Mouse (Mus musculus) intestine, embryonic 15.5 days (tissue): ENCODE measurements around the gene 2410015M20Rik. TPM values are rescaled to one million over a fixed set of nuclear protein-coding genes. Genes with fewer than 3 reads are reported as not detected.
A peak's percentile ranks its signal among the peaks of the same experiment; 100 is the strongest.

Experiments
- ATAC-seq: fragments of 200-750 bp; cut with Nextera tagmentation; 2 replicates; pipeline ENCODE4 v1.8.0; 2017; ENCODE audit warnings: moderate TSS enrichment, moderate library complexity
- H3K27ac ChIP-seq: fragments of 300-500 bp; sonication (generic); 2 replicates; pipeline ENCODE4 v1.5.1; 2015; ENCODE audit warnings: mild to moderate bottlenecking, inconsistent platforms
- H3K27me3 ChIP-seq: fragments of 300-500 bp; sonication (generic); replicated peaks from 2 replicates; pipeline ENCODE4 v1.6.1; 2015; ENCODE audit warnings: inconsistent platforms
- H3K36me3 ChIP-seq: fragments of 300-500 bp; sonication (generic); 2 replicates; pipeline ENCODE4 v1.6.1; 2015; ENCODE audit warnings: inconsistent platforms
- H3K4me1 ChIP-seq: fragments of 300-500 bp; sonication (generic); replicated peaks from 2 replicates; pipeline ENCODE4 v1.6.1; 2015; ENCODE audit warnings: inconsistent platforms
- H3K4me2 ChIP-seq: fragments of 300-500 bp; sonication (generic); replicated peaks from 2 replicates; pipeline ENCODE4 v1.6.1; 2015; ENCODE audit warnings: mild to moderate bottlenecking, inconsistent platforms
- H3K4me3 ChIP-seq: fragments of 300-500 bp; sonication (generic); replicated peaks from 2 replicates; pipeline ENCODE4 v1.5.1; 2015; ENCODE audit warnings: inconsistent platforms
- H3K9ac ChIP-seq: fragments of 300-500 bp; sonication (generic); 2 replicates; pipeline ENCODE4 v1.6.1; 2015; ENCODE audit warnings: inconsistent platforms
- H3K9me3 ChIP-seq: fragments of 300-500 bp; sonication (generic); 2 replicates; pipeline ENCODE4 v1.6.1; 2016; ENCODE audit warnings: inconsistent platforms
- WGBS: fragments of 180-500 bp; shearing (Covaris S2); methylation state at CpG from one replicate; pipeline ENCODE4 v1.1.7; 2015; 5-methylcytosine and 5-hydroxymethylcytosine counted together
- polyA plus RNA-seq: library from polyadenylated mRNA; unstranded; fragments of >200 nt; fragmentation: Nextera tagmentation; extraction: Ambion mirVana; gene quantifications from 2 replicates; pipeline ENCODE4 v1.2.1, GENCODE M21; 2015

2410015M20Rik gene
- polyA plus RNA-seq, 1 experiment from 2014 or later = 283 TPM

DNA sequence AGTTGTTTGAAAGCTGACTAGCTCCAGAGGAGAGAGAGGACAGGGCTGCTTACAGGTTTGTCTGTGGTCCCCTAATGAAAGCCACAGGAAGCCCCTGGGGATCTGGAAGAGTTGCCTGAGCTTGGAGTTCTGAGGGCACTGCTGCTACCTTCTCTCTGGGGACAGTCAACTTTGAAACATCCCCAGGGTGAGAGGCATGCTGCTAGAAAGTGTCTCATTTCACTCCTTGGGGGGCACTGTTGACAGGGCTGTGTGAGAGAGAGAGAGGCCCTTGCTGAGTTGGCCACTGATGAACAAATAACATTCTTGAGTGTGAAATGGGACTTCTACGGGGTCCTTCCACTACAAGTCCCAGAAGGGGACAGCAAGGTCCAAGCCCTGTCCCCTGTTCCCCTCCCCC is 21.8 kb downstream of the 2410015M20Rik start:
- no peak overlapping the region for H3K27ac ChIP-seq
- peaks cover 36% of the 10 kb centered on the region for H3K4me1 ChIP-seq
- no peak overlapping the region for H3K9ac ChIP-seq
- no peak for ATAC-seq
- no peak overlapping the region for H3K4me2 ChIP-seq
- 88% methylated on average over 1 of the region's 1 CpGs for WGBS
- no peaks in the 10 kb centered on the region for H3K9me3 ChIP-seq
- H3K27me3 ChIP-seq = no peaks in the 10 kb centered on the region
- H3K36me3 ChIP-seq = peaks cover 43% of the 10 kb centered on the region
- no peak overlapping the region for H3K4me3 ChIP-seq

DNA sequence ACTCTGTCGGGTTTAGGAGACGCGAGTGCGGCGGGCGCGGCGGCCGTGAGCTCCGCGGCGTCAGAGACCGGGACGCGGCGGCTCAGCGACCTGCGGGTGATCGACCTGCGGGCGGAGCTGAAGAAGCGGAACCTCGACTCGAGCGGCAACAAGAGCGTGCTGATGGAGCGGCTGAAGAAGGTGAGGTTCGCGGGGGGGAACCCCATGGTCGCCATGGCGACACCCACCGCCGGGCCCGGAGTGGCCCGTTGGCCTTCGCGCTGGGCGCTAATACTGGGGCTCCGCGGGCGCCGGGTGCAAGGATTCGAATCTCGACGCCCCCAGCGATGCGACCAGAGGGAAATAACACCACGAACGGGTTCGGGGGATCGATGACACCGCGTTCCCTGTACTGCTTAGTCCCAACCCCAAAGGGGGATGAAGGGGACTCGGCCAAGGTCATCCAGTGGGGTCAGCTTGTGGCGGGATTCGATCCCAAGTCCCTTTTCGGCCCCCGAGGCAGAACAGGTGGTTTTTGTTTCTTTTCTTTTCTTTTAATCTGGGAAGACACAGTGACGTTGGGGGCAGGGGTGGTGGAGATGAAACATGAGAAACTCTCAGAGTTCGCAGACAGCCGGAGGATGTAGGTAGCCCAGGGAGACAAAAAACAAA is 24.3 kb downstream of the 2410015M20Rik start:
- H3K4me3 ChIP-seq = peak overlapping the region; percentile 87
- H3K27ac ChIP-seq = peak overlapping the region; percentile 95
- peak overlapping the region; percentile 69 for H3K9ac ChIP-seq
- peak overlapping the region; percentile 79 for H3K4me2 ChIP-seq
- H3K36me3 ChIP-seq = peaks cover 44% of the 10 kb centered on the region
- under 1% methylated on average over 61 of the region's 61 CpGs for WGBS
- H3K27me3 ChIP-seq = no peaks in the 10 kb centered on the region
- ATAC-seq = peak; percentile 29
- peaks cover 45% of the 10 kb centered on the region for H3K4me1 ChIP-seq
- no peaks in the 10 kb centered on the region for H3K9me3 ChIP-seq

DNA sequence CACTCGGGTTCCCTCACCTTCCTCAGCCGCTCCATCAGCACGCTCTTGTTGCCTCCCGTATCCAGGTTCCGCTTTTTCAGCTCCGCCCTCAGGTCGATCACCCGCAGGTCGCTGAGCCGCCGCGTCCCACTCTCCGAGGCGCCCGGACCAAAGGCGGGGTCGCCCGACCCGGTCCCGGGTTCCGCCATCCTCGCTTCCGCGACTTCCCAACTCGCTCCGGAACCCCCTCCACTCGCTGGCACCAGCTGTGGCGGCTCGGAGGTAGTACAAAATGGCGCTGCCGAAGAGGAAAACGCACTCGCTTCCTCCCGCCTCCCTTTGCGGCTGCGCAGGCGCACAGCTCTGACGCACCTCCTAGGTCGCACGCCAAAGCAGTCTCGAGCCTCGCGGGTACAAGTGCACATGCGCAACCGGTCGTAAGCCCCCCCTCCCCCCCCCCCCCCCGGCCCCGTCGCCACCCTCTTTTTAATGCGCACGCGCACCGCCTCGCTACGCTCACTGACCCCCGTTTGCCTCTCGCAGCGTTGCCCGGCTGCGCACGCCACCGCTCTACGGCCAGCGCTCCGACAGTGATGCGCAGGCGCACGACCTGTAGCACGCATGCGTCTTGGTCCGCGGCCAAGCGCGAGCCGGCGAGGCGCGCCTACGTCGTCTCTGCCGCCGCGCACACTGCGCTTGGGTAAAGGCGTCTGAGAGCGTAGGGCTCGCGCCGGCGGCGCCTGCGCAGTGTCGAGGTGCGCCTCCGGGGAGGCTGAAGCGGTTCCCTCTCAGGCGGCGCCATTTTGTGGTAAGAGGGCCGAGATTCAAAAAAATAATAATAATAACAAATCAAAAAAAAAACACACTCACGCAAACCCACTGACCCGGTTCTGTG is 25.1 kb downstream of the 2410015M20Rik start, which contains the start of the genes Safb2 and Safb:
Gene Safb2, minus strand, starts transcription at position 329 of the 874 bp plus-strand sequence.
Gene Safb, plus strand, starts transcription at position 569 of the 874 bp plus-strand sequence.
- H3K9ac ChIP-seq = peak within 1 kb of the TSS; percentile 89
- no peaks in the 10 kb centered on the region for H3K9me3 ChIP-seq
- H3K4me3 ChIP-seq = peak within 1 kb of the TSS; percentile 87
- WGBS = under 1% methylated on average over 97 of the region's 101 CpGs
- H3K27ac ChIP-seq = peak within 1 kb of the TSS; percentile 97
- H3K4me2 ChIP-seq = peak within 1 kb of the TSS; percentile 79
- peaks cover 43% of the 10 kb centered on the region for H3K36me3 ChIP-seq
- peaks cover 43% of the 10 kb centered on the region for H3K4me1 ChIP-seq
- ATAC-seq = peak; percentile 96
- H3K27me3 ChIP-seq = no peaks in the 10 kb centered on the region

DNA sequence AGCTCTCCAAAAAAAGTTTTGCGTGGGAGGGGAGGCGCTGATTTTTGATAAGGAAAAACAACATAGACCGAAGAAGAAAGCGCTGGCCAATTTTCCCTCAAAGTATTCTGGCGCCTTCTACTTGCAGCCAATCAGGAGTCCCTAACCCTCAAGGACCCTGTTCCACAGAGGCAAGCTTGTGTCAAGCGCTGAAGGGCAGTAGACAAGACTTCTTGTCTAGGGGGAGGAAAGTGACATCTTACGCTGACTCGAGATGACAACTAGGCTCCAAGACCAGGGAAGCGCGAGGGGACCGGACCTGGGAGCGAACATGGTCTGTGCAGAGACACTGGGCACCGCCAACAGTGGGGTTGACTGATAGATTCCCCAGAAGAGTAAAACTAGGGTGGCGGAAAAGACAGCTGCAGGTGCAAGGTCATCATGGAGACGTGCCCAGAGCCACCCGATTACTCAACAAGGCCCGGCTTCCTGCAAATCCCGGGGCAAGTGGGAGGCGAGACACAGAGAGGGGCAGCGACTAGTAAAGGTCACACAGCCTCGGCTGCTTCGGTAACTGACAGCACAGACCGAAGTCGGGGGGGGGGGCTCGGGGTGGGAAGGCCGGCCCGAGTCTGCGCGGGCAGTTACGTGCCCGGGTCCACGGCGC is 25.8 kb downstream of the 2410015M20Rik start:
- Histone ChIP-seq H3K9me3 (no peaks in the 10 kb centered on the region), H3K27ac (peak overlapping the region; percentile 97), H3K36me3 (peaks cover 41% of the 10 kb centered on the region), H3K9ac (peak overlapping the region; percentile 89), H3K4me2 (peak overlapping the region; percentile 76), H3K4me3 (peak overlapping the region; percentile 87), H3K27me3 (no peaks in the 10 kb centered on the region), H3K4me1 (peaks cover 43% of the 10 kb centered on the region)
- WGBS = 2% methylated on average over 33 of the region's 33 CpGs
- peak; percentile 0; the same call in 1 of the 2 replicates for ATAC-seq

DNA sequence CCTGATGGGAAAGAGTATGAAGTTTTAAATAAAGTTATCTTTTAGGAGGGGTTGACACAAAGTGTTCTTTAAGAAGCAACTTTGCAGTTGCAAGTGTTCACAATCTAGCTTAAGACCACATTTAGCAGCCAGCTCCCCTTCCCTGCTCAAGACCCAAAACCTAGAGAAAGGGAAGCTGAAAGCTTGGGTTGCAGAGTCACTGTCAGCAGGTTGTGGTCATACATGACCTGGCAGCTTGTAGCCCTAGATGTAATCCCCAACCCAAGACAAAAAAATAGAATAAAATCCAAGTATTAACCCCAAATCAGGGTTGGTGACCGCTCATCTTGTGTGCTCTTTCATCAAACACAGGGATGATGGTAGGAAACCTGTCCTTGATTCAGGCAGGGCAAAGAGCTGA is 26.5 kb downstream of the 2410015M20Rik start:
- WGBS = 71% methylated on average over 1 of the region's 1 CpGs
- Histone ChIP-seq H3K9me3 (no peaks in the 10 kb centered on the region), H3K36me3 (peaks cover 42% of the 10 kb centered on the region), H3K4me1 (peaks cover 41% of the 10 kb centered on the region), H3K4me2 (peak overlapping the region; percentile 76), H3K4me3 (peak overlapping the region; percentile 87), H3K27ac (no peak overlapping the region), H3K9ac (peak overlapping the region; percentile 89), H3K27me3 (no peaks in the 10 kb centered on the region)
- no peak for ATAC-seq

DNA sequence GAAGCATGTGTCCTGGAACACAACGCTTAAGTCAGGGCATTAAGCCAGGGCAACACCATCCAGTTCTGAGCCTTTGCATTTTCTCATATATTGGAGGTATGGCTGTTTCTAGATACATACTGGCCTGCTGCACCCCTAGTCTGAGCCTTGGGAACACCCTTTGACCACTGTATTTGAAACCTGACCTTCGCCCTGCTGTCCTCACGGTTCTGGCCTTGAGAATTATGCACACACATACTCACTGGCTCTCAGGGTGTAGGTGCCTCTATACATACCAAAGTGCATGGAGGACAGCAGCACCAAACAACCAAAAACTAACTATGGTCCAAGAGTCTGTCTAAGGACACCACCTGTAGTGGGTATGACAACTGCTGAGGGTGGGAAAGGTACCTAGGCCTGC is 36.6 kb downstream of the 2410015M20Rik start:
- 80% methylated on average over 3 of the region's 3 CpGs for WGBS
- Histone ChIP-seq H3K36me3 (peaks cover 75% of the 10 kb centered on the region), H3K4me1 (0 out of 2 replicates have a peak, but pooled peaks cover 7% of the 10 kb centered on the region), H3K4me3 (no peak overlapping the region), H3K4me2 (no peak overlapping the region), H3K27me3 (no peaks in the 10 kb centered on the region), H3K9me3 (no peaks in the 10 kb centered on the region), H3K27ac (no peak overlapping the region), H3K9ac (no peak overlapping the region)
- ATAC-seq = peak; percentile 60

DNA sequence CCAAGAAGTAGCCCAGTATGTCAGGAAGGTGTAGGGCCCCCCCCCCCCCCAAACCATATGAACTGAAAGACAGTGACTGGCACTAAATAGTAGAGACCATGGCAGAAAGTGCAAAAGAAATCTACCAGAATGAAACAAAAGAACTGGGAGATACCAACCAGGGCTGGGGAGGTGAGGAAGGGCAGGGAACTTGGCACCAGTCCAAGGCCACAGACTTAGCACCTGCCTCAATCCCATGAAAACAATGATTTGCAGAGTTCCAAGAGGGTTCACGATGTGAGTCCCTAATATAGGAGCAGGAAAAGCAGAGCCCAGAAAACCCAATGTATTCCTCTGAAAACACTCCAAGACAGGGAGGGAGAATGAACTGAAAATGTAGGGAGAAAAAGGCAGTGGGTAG is 37.4 kb downstream of the 2410015M20Rik start:
- H3K4me3 ChIP-seq = no peak overlapping the region
- peaks cover 77% of the 10 kb centered on the region for H3K36me3 ChIP-seq
- WGBS = 40% methylated on average over 1 of the region's 1 CpGs
- H3K4me1 ChIP-seq = 0 out of 2 replicates have a peak, but pooled peaks cover 7% of the 10 kb centered on the region
- no peak overlapping the region for H3K27ac ChIP-seq
- no peak overlapping the region for H3K9ac ChIP-seq
- no peaks in the 10 kb centered on the region for H3K27me3 ChIP-seq
- no peak overlapping the region for H3K4me2 ChIP-seq
- 0 out of 2 replicates have a peak, but pooled peaks have one; percentile 61 for ATAC-seq
- H3K9me3 ChIP-seq = no peaks in the 10 kb centered on the region

DNA sequence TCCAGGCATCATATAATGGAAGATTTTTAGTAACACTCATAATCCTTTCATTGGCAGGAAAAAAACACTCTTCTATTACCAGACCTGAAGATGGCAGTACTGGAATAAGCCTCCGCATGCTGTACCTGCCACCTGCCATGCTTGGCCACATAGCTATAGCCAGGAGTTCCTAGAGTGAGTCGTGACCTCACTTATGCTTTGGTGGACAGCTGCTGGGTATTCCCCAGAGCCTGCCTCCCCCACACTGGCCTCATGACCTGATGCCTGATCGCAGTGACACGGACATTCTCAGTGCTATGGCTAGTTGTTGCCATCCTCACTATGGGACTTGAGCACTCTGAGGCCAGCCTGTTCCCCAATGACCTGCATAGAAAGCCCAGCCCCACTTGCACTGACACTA is 39.3 kb downstream of the 2410015M20Rik start:
- no peaks in the 10 kb centered on the region for H3K9me3 ChIP-seq
- no peak overlapping the region for H3K27ac ChIP-seq
- H3K36me3 ChIP-seq = peaks cover 84% of the 10 kb centered on the region
- no peak overlapping the region for H3K4me3 ChIP-seq
- no peak overlapping the region for H3K4me2 ChIP-seq
- H3K9ac ChIP-seq = no peak overlapping the region
- H3K4me1 ChIP-seq = 0 out of 2 replicates have a peak, but pooled peaks cover 7% of the 10 kb centered on the region
- WGBS = 91% methylated on average over 4 of the region's 4 CpGs
- no peaks in the 10 kb centered on the region for H3K27me3 ChIP-seq
- ATAC-seq = no peak

DNA sequence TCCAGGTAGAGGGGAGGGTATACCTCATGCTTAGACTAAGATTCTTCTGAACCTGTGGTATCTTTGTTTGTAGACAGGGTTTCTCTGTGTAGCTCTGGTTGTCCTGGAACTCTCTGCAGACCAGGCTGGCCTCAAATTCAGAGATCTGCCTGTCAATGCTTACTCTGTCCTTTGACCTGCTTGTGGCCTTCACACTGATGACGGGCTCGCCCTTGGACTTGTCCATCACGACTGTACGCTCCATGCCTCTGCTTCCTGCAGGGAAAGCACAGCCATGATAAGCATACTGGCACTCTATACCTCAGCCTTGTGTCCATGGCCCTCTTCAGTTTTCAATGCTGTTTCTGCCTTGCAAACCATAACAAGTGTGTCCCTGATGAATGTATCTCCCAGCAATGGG is 42.2 kb downstream of the 2410015M20Rik start:
- Histone ChIP-seq H3K4me2 (no peak overlapping the region), H3K9ac (no peak overlapping the region), H3K27ac (no peak overlapping the region), H3K27me3 (no peaks in the 10 kb centered on the region), H3K9me3 (no peaks in the 10 kb centered on the region), H3K4me3 (no peak overlapping the region), H3K36me3 (peaks cover 88% of the 10 kb centered on the region), H3K4me1 (0 out of 2 replicates have a peak, but pooled peaks cover under 1% of the 10 kb centered on the region)
- WGBS = 91% methylated on average over 4 of the region's 4 CpGs
- ATAC-seq = no peak

DNA sequence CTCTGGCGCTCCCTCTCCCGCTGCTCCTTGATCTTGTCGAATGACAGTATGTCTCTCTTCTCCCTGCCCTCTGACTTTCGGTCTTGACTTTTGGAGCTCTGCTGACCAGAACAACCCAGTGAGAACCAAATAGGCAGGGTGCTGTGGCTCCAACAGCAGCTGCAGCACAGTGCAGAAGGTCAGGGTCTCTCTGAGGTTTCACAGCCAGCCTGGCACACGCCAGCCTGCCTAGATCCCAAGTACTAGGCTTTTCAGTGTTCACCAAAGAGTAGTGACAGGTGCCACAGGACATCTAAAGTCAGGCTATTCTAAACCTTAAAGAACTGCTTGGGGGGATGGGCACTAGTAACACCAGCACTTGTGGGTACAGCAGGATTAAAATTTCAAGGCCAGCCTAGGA is 42.7 kb downstream of the 2410015M20Rik start:
- no peak overlapping the region for H3K27ac ChIP-seq
- WGBS = 96% methylated on average over 5 of the region's 5 CpGs
- H3K4me2 ChIP-seq = no peak overlapping the region
- H3K4me1 ChIP-seq = no peaks in the 10 kb centered on the region
- H3K9me3 ChIP-seq = no peaks in the 10 kb centered on the region
- ATAC-seq = no peak
- no peak overlapping the region for H3K9ac ChIP-seq
- peaks cover 93% of the 10 kb centered on the region for H3K36me3 ChIP-seq
- H3K27me3 ChIP-seq = no peaks in the 10 kb centered on the region
- no peak overlapping the region for H3K4me3 ChIP-seq

DNA sequence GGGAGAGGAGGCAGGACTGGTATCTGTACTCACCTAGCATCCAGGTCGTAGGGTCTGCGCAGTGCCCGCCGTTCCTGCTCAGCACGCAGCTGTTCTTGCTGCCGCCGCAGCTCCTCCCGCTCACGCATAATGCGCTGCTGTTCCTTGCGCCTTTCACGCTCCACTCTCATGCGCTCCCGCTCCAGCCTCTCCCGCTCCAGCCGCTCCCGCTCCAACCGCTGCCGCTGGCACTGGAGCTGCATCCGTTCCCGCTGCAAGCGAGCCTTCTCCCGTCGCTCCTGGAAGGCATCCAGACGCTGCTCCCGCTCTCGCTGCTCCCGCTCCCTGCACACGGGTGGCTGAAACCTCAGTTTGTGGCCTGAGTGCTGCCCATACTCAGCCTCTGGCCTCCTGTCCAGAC is 43.3 kb downstream of the 2410015M20Rik start:
- peaks cover 93% of the 10 kb centered on the region for H3K36me3 ChIP-seq
- no peaks in the 10 kb centered on the region for H3K9me3 ChIP-seq
- H3K9ac ChIP-seq = no peak overlapping the region
- no peak overlapping the region for H3K4me3 ChIP-seq
- H3K4me1 ChIP-seq = no peaks in the 10 kb centered on the region
- no peak overlapping the region for H3K27ac ChIP-seq
- ATAC-seq = no peak
- H3K4me2 ChIP-seq = no peak overlapping the region
- H3K27me3 ChIP-seq = no peaks in the 10 kb centered on the region
- 93% methylated on average over 29 of the region's 29 CpGs for WGBS

DNA sequence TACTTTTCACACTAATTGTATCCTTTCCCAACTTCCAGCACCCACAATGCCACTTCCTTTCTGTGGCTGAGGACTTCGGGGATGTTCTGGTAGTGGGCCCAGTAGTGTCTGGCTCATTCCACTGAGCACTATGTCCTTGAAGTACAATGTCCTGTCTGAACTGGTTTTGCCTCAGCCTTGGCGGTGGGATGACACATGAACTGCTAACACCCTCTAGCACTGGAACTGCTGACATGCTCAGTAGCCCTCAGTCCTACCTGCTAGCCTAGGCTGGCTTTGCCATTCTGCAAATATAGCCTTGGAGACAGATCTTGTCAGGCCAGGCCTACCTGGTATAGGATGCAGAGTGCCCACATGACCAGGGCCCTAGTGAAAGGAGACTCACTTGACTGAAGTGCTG is 47.7 kb downstream of the 2410015M20Rik start:
- Histone ChIP-seq H3K9me3 (no peaks in the 10 kb centered on the region), H3K27me3 (no peaks in the 10 kb centered on the region), H3K9ac (no peak overlapping the region), H3K36me3 (peaks cover 56% of the 10 kb centered on the region), H3K4me1 (no peaks in the 10 kb centered on the region), H3K4me3 (no peak overlapping the region), H3K27ac (no peak overlapping the region), H3K4me2 (no peak overlapping the region)
- ATAC-seq = no peak
- 93% methylated on average over 2 of the region's 2 CpGs for WGBS
